Mouse (Mus musculus) limb, embryonic 10.5 days (tissue): Measurements from ENCODE around the gene Tmem238. TPM values are rescaled to one million over a fixed set of nuclear protein-coding genes. Genes with fewer than 3 reads are reported as not detected.

Experiments
- DNase-seq: peaks from one replicate; pipeline ENCODE4 v3.0.0-alpha.2; 2017; ENCODE audit warnings: low spot score
- H3K27ac ChIP-seq: fragments of 300-500 bp; sonication (generic); 2 replicates; pipeline ENCODE4 v1.5.1; 2016; ENCODE audit warnings: mild to moderate bottlenecking
- H3K27me3 ChIP-seq: fragments of 300-500 bp; sonication (generic); 2 replicates; pipeline ENCODE4 v1.6.1; 2016; ENCODE audit warnings: low read depth, mild to moderate bottlenecking; ENCODE audit not compliant: poor library complexity, severe bottlenecking
- H3K36me3 ChIP-seq: fragments of 300-500 bp; sonication (generic); 2 replicates; pipeline ENCODE4 v1.6.1; 2016; ENCODE audit warnings: mild to moderate bottlenecking, moderate library complexity
- H3K4me1 ChIP-seq: fragments of 300-500 bp; sonication (generic); 2 replicates; pipeline ENCODE4 v1.6.1; 2016
- H3K4me3 ChIP-seq: fragments of 300-500 bp; sonication (generic); 2 replicates; pipeline ENCODE4 v1.5.1; 2016; ENCODE audit warnings: mild to moderate bottlenecking, moderate library complexity
- H3K9me3 ChIP-seq: fragments of 300-500 bp; sonication (generic); replicated peaks from 2 replicates; pipeline ENCODE4 v1.6.1; 2016; ENCODE audit warnings: mild to moderate bottlenecking
- WGBS: fragments of 180-500 bp; shearing (Covaris S2); methylation state at CpG from one replicate; pipeline ENCODE4 v1.1.7; 2016; 5-methylcytosine and 5-hydroxymethylcytosine counted together
- polyA plus RNA-seq: library from polyadenylated mRNA; unstranded; fragments of >200 nt; fragmentation: Nextera tagmentation; extraction: Ambion mirVana; gene quantifications from 2 replicates; pipeline ENCODE4 v1.2.1, GENCODE M21; 2016

Gene Tmem238
- polyA plus RNA-seq, 1 experiment from 2014 or later = 4.8 TPM

GRCm38 (mm10) chr7:4782759-4783158 is 6.7 kb downstream of the Tmem238 start, which contains the start of the genes Il11 and Tmem190:
Gene Il11, minus strand, starts transcription at chr7:4782859.
Gene Tmem190, plus strand, starts transcription at chr7:4782937.
- peaks cover 45% of the 10 kb centered on the region for H3K27me3 ChIP-seq
- peak within 1 kb of the TSS; percentile 21; the same call in 1 of the 2 replicates for H3K4me3 ChIP-seq
- WGBS = 66% methylated on average over 2 of the region's 2 CpGs
- peaks cover 21% of the 10 kb centered on the region for H3K4me1 ChIP-seq
- H3K27ac ChIP-seq = peak within 1 kb of the TSS; percentile 53
- H3K9me3 ChIP-seq = no peaks in the 10 kb centered on the region
- H3K36me3 ChIP-seq = no peaks in the 10 kb centered on the region
- no peak for DNase-seq

- Histone ChIP-seq H3K4me1 (peaks cover 28% of the 10 kb centered on the region), H3K4me3 (no peak overlapping the region), H3K9me3 (no peaks in the 10 kb centered on the region), H3K27ac (no peak overlapping the region), H3K27me3 (peaks cover 49% of the 10 kb centered on the region), H3K36me3 (no peaks in the 10 kb centered on the region)
- 44% methylated on average over 3 of the region's 3 CpGs for WGBS
- DNase-seq = no peak
Observed at GRCm38 (mm10) chr7:4782130-4782529, 7.3 kb downstream of the Tmem238 start.

- DNase-seq = no peak
- Histone ChIP-seq H3K9me3 (no peaks in the 10 kb centered on the region), H3K4me1 (peaks cover 34% of the 10 kb centered on the region), H3K36me3 (no peaks in the 10 kb centered on the region), H3K27ac (peak overlapping the region; percentile 14; the same call in 1 of the 2 replicates), H3K4me3 (no peak overlapping the region), H3K27me3 (peaks cover 71% of the 10 kb centered on the region)
- WGBS = 38% methylated on average over 5 of the region's 5 CpGs
Observed at GRCm38 (mm10) chr7:4779921-4780320, 9.5 kb downstream of the Tmem238 start.

GRCm38 (mm10) chr7:4777851-4778637 is 11.4 kb downstream of the Tmem238 start:
- WGBS = 3% methylated on average over 20 of the region's 20 CpGs
- Histone ChIP-seq H3K4me3 (peak overlapping the region; percentile 43), H3K4me1 (peaks cover 34% of the 10 kb centered on the region), H3K27ac (0 out of 2 replicates have a peak overlapping the region, but pooled peaks have one; percentile 25), H3K36me3 (no peaks in the 10 kb centered on the region), H3K9me3 (no peaks in the 10 kb centered on the region), H3K27me3 (peaks cover 75% of the 10 kb centered on the region)
- DNase-seq = no peak

- Histone ChIP-seq H3K4me3 (peak overlapping the region; percentile 43), H3K9me3 (no peaks in the 10 kb centered on the region), H3K27me3 (peaks cover 71% of the 10 kb centered on the region), H3K4me1 (peaks cover 34% of the 10 kb centered on the region), H3K36me3 (no peaks in the 10 kb centered on the region), H3K27ac (peak overlapping the region; percentile 25; the same call in 1 of the 2 replicates)
- WGBS = 1% methylated on average over 54 of the region's 56 CpGs
- DNase-seq = peak; percentile 89
Observed at GRCm38 (mm10) chr7:4776861-4777830, 12.3 kb downstream of the Tmem238 start.

- peaks cover 69% of the 10 kb centered on the region for H3K27me3 ChIP-seq
- no peak for DNase-seq
- peaks cover 27% of the 10 kb centered on the region for H3K4me1 ChIP-seq
- H3K9me3 ChIP-seq = no peaks in the 10 kb centered on the region
- no peak overlapping the region for H3K27ac ChIP-seq
- no peaks in the 10 kb centered on the region for H3K36me3 ChIP-seq
- 48% methylated on average over 10 of the region's 10 CpGs for WGBS
- H3K4me3 ChIP-seq = no peak overlapping the region
Observed at GRCm38 (mm10) chr7:4776131-4776530, 13.3 kb downstream of the Tmem238 start.

- WGBS = 68% methylated on average over 5 of the region's 5 CpGs
- Histone ChIP-seq H3K27me3 (peaks cover 22% of the 10 kb centered on the region), H3K4me1 (no peaks in the 10 kb centered on the region), H3K9me3 (no peaks in the 10 kb centered on the region), H3K36me3 (no peaks in the 10 kb centered on the region), H3K27ac (no peak within 1 kb of the TSS), H3K4me3 (no peak within 1 kb of the TSS)
- no peak for DNase-seq
Observed at GRCm38 (mm10) chr7:4771202-4771601, 18.3 kb downstream of the Tmem238 start, which contains the start of gene Fam71e2. Gene Fam71e2, minus strand, starts transcription at chr7:4771302.

- H3K9me3 ChIP-seq = no peaks in the 10 kb centered on the region
- peaks cover 11% of the 10 kb centered on the region; the same call in 1 of the 2 replicates for H3K4me1 ChIP-seq
- WGBS = 35% methylated on average over 4 of the region's 4 CpGs
- no peak overlapping the region for H3K27ac ChIP-seq
- H3K4me3 ChIP-seq = no peak overlapping the region
- H3K27me3 ChIP-seq = no peaks in the 10 kb centered on the region
- no peaks in the 10 kb centered on the region for H3K36me3 ChIP-seq
- no peak for DNase-seq
Observed at GRCm38 (mm10) chr7:4764946-4765710, 24.3 kb downstream of the Tmem238 start.

GRCm38 (mm10) chr7:4759670-4760069 is 29.8 kb downstream of the Tmem238 start:
- DNase-seq = no peak
- Histone ChIP-seq H3K27ac (no peak overlapping the region), H3K4me1 (no peaks in the 10 kb centered on the region), H3K4me3 (no peak overlapping the region), H3K9me3 (no peaks in the 10 kb centered on the region), H3K27me3 (no peaks in the 10 kb centered on the region), H3K36me3 (no peaks in the 10 kb centered on the region)
- WGBS = 55% methylated on average over 1 of the region's 1 CpGs

GRCm38 (mm10) chr7:4752821-4753570 is 36.5 kb downstream of the Tmem238 start, which contains the start of gene Cox6b2:
Gene Cox6b2, minus strand, starts transcription at chr7:4753094.
- peak; percentile 87 for DNase-seq
- Histone ChIP-seq H3K9me3 (no peaks in the 10 kb centered on the region), H3K4me1 (peaks cover 22% of the 10 kb centered on the region), H3K27me3 (0 out of 2 replicates have a peak, but pooled peaks cover 8% of the 10 kb centered on the region), H3K4me3 (peak within 1 kb of the TSS; percentile 56), H3K27ac (peak within 1 kb of the TSS; percentile 85), H3K36me3 (no peaks in the 10 kb centered on the region)
- 3% methylated on average over 24 of the region's 24 CpGs for WGBS

GRCm38 (mm10) chr7:4751971-4752820 is 37.3 kb downstream of the Tmem238 start:
- peaks cover under 1% of the 10 kb centered on the region for H3K36me3 ChIP-seq
- H3K4me3 ChIP-seq = peak overlapping the region; percentile 56
- peak overlapping the region; percentile 85 for H3K27ac ChIP-seq
- H3K27me3 ChIP-seq = 0 out of 2 replicates have a peak, but pooled peaks cover 8% of the 10 kb centered on the region
- peaks cover 22% of the 10 kb centered on the region for H3K4me1 ChIP-seq
- WGBS = 2% methylated on average over 30 of the region's 30 CpGs
- peak; percentile 82 for DNase-seq
- no peaks in the 10 kb centered on the region for H3K9me3 ChIP-seq
